Mouse (Mus musculus) limb, embryonic 15.5 days (tissue): ENCODE data around the gene Olfm2. TPM values are rescaled to one million over a fixed set of nuclear protein-coding genes. Genes with fewer than 3 reads are reported as not detected.
"Not testable (repeated sequence)": the region's sequence is repeated elsewhere in the genome, so short reads cannot be mapped to it uniquely, and the experiment has no call there.

Experiments used
- ATAC-seq: fragments of 200-750 bp; cut with Nextera tagmentation; 2 replicates; pipeline ENCODE4 v1.8.0; 2017; ENCODE audit warnings: low read depth, moderate TSS enrichment; ENCODE audit not compliant: insufficient number of reproducible peaks, low FRiP score, low TSS enrichment
- H3K27ac ChIP-seq: fragments of 300-500 bp; sonication (generic); 2 replicates; pipeline ENCODE4 v1.5.1; 2015; ENCODE audit warnings: moderate library complexity, mild to moderate bottlenecking, inconsistent platforms
- H3K27me3 ChIP-seq: fragments of 300-500 bp; sonication (generic); 2 replicates; pipeline ENCODE4 v1.6.1; 2015; ENCODE audit warnings: inconsistent platforms
- H3K36me3 ChIP-seq: fragments of 300-500 bp; sonication (generic); 2 replicates; pipeline ENCODE4 v1.6.1; 2015; ENCODE audit warnings: inconsistent platforms
- H3K4me1 ChIP-seq: fragments of 300-500 bp; sonication (generic); 2 replicates; pipeline ENCODE4 v1.6.1; 2015; ENCODE audit warnings: inconsistent platforms
- H3K4me2 ChIP-seq: fragments of 300-500 bp; sonication (generic); 2 replicates; pipeline ENCODE4 v1.6.1; 2015; ENCODE audit warnings: mild to moderate bottlenecking, inconsistent platforms
- H3K4me3 ChIP-seq: fragments of 300-500 bp; sonication (generic); 2 replicates; pipeline ENCODE4 v1.5.1; 2015; ENCODE audit warnings: mild to moderate bottlenecking, inconsistent platforms
- H3K9ac ChIP-seq: fragments of 300-500 bp; sonication (generic); 2 replicates; pipeline ENCODE4 v1.6.1; 2015; ENCODE audit warnings: inconsistent platforms
- H3K9me3 ChIP-seq: fragments of 300-500 bp; sonication (generic); 2 replicates; pipeline ENCODE4 v1.6.1; 2016; ENCODE audit warnings: inconsistent platforms
- WGBS: fragments of 180-500 bp; shearing (Covaris S2); methylation state at CpG from one replicate; pipeline ENCODE4 v1.1.7; 2015; 5-methylcytosine and 5-hydroxymethylcytosine counted together
- polyA plus RNA-seq: library from polyadenylated mRNA; unstranded; fragments of >200 nt; fragmentation: Nextera tagmentation; extraction: Ambion mirVana; gene quantifications from 2 replicates; pipeline ENCODE4 v1.2.1, GENCODE M21; 2015

Olfm2 gene
- polyA plus RNA-seq, 1 experiment from 2014 or later: 9.3 TPM

DNA sequence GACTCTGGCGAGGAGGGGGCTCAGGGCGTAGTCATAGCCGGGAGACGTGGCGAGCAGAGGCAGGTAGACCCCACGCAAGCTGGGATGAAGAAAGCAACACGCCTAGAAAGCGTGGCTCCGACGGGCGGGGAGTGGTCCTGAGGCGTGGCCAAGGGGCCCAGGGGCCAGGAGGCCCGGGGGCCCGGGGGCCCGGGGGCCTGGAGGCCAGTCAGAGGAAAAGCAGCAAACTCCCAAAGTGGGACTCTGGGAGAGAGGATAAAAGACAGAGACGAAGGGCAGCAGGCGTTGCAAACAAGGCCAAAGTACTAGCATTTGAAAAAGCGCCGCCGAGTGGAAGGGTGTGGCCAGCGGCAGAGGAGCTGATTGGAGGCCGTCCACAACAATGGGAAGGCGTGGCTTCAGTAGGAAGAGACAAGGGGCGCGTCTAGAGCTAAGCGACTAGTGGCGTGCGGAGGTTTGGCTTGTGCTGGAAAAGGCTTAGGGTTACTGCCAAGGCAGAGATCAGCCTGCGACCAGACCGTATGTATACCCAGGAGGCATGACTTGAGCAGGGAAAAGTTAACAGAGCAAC lies 103.2 kb downstream of the Olfm2 start:
- H3K4me3 ChIP-seq: peak overlapping the region; percentile 84
- peak overlapping the region; percentile 81 for H3K9ac ChIP-seq
- H3K4me1 ChIP-seq: peaks cover 33% of the 10 kb centered on the region
- peaks cover 38% of the 10 kb centered on the region for H3K36me3 ChIP-seq
- H3K27me3 ChIP-seq: no peaks in the 10 kb centered on the region
- peak overlapping the region; percentile 95 for H3K27ac ChIP-seq
- ATAC-seq: peak; percentile 72
- under 1% methylated on average over 30 of the region's 30 CpGs for WGBS
- H3K9me3 ChIP-seq: no peaks in the 10 kb centered on the region
- peak overlapping the region; percentile 94 for H3K4me2 ChIP-seq

DNA sequence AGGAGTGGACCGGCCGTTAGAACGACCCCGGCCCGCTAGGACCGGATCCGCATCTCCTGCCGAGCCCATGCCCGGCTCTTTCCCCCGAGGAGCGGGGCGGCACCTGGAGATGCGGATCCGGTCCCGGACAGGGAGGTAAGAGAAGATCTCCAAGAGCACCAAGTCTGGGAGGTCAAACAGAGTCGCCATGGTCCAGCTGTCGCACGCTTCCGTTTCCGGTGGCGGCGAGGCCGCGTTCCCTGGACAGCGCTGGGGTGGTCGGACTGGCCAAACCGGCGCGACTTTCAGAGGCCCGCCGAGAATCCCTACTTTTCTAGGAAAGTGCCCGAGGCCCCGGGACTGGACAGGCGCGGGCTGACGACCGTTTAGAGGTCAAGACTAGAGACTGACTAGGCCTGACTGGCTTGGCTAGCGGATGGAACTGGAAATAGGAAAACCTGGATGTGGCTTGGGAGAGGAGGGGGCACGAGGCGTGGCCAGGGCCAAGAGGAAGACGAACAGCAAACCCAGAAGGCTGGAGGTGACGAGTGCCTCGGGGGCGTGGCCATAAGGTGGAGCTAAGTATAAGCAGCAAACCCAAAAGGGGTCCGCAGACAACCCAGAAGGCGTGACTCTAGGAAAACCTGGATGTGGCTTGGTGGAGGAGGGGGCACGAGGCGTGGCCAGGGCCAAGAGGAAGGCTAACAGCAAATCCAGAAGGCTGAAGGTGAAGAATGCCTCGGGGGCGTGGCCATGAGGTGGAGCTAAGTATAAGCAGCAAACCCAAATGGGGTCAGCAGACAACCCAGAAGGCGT lies 103.9 kb downstream of the Olfm2 start, which contains the start of gene Ubl5:
Gene Ubl5, plus strand, starts transcription at position 778 of the 795 bp plus-strand sequence.
- peak within 1 kb of the TSS; percentile 84 for H3K4me3 ChIP-seq
- peak within 1 kb of the TSS; percentile 94 for H3K4me2 ChIP-seq
- H3K27ac ChIP-seq: peak within 1 kb of the TSS; percentile 95
- WGBS: under 1% methylated on average over 50 of the region's 51 CpGs
- H3K36me3 ChIP-seq: peaks cover 35% of the 10 kb centered on the region
- peak; percentile 94 for ATAC-seq
- H3K9ac ChIP-seq: peak within 1 kb of the TSS; percentile 81
- no peaks in the 10 kb centered on the region for H3K9me3 ChIP-seq
- no peaks in the 10 kb centered on the region for H3K27me3 ChIP-seq
- H3K4me1 ChIP-seq: peaks cover 33% of the 10 kb centered on the region

DNA sequence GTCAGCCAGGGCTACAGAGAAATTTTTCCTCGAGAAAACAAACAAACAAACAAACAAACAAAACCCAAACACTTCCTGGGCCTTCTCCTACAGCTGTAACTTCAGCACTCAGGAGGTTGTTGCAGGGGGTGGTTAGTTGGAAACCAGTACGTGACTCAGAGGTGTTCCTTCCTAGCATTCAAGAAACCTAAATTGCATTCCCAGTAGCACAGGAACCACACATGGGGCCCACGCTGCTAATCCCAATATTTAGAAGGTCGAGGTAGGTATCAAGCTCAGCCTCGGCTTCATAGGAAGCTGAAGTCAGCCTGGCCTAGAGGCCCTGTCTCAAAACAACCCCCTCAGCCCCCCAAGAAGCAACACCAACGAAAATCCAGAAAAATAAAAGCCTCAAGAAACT lies 104.6 kb downstream of the Olfm2 start:
- H3K4me2 ChIP-seq: peak overlapping the region; percentile 94
- 13% methylated on average over 6 of the region's 6 CpGs for WGBS
- no peak for ATAC-seq
- peak overlapping the region; percentile 81 for H3K9ac ChIP-seq
- peaks cover 28% of the 10 kb centered on the region for H3K36me3 ChIP-seq
- peak overlapping the region; percentile 84 for H3K4me3 ChIP-seq
- peaks cover 33% of the 10 kb centered on the region for H3K4me1 ChIP-seq
- no peak overlapping the region; the same call in 1 of the 2 replicates for H3K27ac ChIP-seq
- H3K9me3 ChIP-seq: no peaks in the 10 kb centered on the region
- no peaks in the 10 kb centered on the region for H3K27me3 ChIP-seq

DNA sequence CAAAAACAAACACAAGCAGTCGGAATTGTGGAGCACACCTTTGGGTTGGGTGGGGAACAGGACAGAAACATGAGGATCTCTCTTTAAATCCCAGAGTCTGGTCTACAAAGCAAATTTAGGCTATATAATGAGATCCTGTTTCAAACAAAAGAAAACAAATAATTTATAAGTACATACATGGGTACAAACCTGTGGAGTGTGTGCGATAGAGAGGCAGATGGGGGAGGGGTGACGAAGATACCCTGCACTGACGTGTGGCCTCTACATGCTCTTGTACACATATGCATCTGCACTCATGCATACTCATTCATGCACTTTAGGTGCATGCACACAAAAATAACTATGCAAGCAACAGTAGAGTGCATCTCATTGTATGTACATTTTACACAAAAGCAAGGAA lies 106.7 kb downstream of the Olfm2 start:
- no peaks in the 10 kb centered on the region for H3K27me3 ChIP-seq
- no peak overlapping the region for H3K4me2 ChIP-seq
- no peak overlapping the region for H3K4me3 ChIP-seq
- no peak overlapping the region for H3K27ac ChIP-seq
- H3K4me1 ChIP-seq: peaks cover 24% of the 10 kb centered on the region
- 90% methylated on average over 4 of the region's 4 CpGs for WGBS
- no peak for ATAC-seq
- peaks cover 29% of the 10 kb centered on the region for H3K36me3 ChIP-seq
- H3K9ac ChIP-seq: no peak overlapping the region
- H3K9me3 ChIP-seq: no peaks in the 10 kb centered on the region

DNA sequence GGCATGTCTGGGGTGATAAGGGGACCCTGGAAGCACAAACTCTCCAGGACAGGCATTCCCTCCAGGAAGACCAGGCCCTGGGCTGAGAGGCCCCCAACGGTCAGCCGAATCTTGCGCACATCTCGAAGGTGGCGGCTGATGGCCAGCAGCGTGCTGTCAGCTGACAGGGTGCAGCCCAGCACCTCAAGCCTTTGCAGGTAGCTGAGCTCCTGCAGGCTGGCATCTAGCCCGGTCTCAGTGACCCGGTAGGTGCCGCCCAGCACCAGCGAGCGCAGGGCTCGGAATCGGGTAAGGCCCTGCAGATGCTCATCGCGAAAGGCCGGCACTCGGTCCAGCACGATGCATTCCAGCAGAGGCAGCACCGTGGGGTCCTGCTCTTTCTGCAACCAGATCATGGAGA lies 107.6 kb downstream of the Olfm2 start:
- ATAC-seq: no peak
- H3K27ac ChIP-seq: no peak overlapping the region
- 94% methylated on average over 19 of the region's 19 CpGs for WGBS

DNA sequence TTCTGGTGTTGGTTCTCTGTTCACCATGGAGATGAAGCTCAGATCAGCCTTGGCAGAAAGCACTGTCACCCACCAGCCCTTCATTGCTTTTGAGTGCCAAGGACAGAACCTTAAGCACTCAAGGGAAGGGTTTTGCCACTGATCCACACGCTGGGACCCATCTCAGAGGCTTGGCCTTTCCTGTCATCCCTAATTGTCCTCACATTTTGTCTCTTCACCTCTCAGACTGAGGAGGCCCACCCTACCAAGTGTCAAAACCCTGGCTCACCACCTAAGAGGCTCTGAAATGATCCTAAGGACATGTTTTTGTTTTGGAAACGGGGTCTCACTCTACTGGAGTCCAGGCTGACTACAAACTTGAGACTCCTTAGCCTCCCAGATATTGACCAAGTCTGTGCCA lies 109.4 kb downstream of the Olfm2 start:
- H3K36me3 ChIP-seq: peaks cover 29% of the 10 kb centered on the region
- no peak overlapping the region for H3K9ac ChIP-seq
- no peak overlapping the region for H3K4me2 ChIP-seq
- no peak overlapping the region for H3K27ac ChIP-seq
- WGBS: 84% methylated on average over 2 of the region's 2 CpGs
- peaks cover 11% of the 10 kb centered on the region; the same call in 1 of the 2 replicates for H3K4me1 ChIP-seq
- no peaks in the 10 kb centered on the region for H3K9me3 ChIP-seq
- no peak overlapping the region for H3K4me3 ChIP-seq
- ATAC-seq: no peak
- H3K27me3 ChIP-seq: no peaks in the 10 kb centered on the region

More for the DNA sequence above, 107.6 kb downstream of the Olfm2 start:
- Histone ChIP-seq H3K4me1 (peaks cover 18% of the 10 kb centered on the region), H3K9ac (no peak overlapping the region), H3K4me2 (no peak overlapping the region), H3K4me3 (no peak overlapping the region), H3K36me3 (peaks cover 29% of the 10 kb centered on the region), H3K9me3 (no peaks in the 10 kb centered on the region), H3K27me3 (no peaks in the 10 kb centered on the region)

DNA sequence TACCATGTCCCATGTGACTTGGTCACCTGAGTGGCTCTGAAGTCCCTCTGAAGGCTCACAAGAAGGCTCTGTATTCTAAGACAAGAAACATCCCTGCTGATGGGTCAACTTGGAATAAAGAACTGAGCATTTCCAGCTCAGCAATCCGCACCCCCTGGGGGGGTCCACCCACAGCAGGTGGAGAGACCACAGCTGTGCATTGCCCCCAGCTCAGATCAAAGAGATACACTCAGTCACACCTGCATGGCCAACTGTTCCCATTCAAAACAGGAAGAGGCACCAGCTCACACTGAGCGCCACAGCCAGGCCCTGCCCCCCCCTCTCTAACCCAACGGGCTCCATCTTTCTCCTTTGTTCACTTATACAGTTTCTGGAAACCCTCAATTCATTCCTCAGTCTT lies 109.9 kb downstream of the Olfm2 start:
- Histone ChIP-seq H3K4me2 (no peak overlapping the region), H3K9me3 (no peaks in the 10 kb centered on the region), H3K36me3 (peaks cover 29% of the 10 kb centered on the region), H3K27me3 (no peaks in the 10 kb centered on the region), H3K4me1 (peaks cover 6% of the 10 kb centered on the region; the same call in 1 of the 2 replicates), H3K4me3 (no peak overlapping the region), H3K27ac (no peak overlapping the region), H3K9ac (no peak overlapping the region)
- 59% methylated on average over 3 of the region's 3 CpGs for WGBS
- ATAC-seq: no peak

DNA sequence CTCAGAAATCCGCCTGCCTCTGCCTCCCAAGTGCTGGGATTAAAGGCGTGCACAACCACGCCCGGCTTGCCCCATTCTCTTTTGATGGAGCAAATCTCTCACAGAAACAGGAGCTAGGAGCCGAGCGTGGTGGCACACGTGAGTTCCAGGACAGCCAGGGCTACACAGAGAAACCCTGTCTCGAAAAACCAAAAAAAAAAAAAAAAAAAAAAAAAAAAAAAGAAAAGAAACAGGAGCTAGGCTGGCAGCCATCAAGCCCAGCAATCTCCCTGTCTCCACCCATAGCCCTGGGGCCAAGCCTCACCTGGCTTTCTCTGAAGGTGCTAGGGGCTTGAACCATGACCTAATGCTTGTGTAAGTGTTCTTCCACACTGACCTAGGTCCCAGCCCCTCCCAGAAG lies 110.5 kb downstream of the Olfm2 start:
- WGBS: 91% methylated on average over 8 of the region's 8 CpGs
- not testable (repeated sequence) for H3K27ac ChIP-seq, ATAC-seq, H3K4me1 ChIP-seq, H3K4me3 ChIP-seq, H3K4me2 ChIP-seq, H3K9me3 ChIP-seq, H3K27me3 ChIP-seq, H3K9ac ChIP-seq
- peaks cover 31% of the 10 kb centered on the region for H3K36me3 ChIP-seq

DNA sequence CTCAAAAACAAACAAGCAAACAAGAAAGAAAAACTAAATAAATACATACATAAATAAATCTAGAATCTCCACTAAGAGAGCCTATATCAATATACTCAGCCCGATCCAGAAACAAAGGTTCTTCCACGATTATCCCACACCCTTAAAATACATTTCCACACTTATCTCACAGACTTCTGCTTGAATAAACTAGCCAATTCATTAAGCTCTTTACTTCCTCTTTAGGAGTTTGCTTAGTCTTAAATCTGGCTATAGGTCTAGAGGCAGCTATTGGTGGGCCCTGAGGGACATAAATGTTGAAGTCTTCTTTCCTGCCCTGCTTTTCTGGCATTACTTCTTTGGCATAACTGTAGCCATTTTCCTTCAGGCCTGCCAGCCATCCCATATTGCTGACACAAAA lies 114.8 kb downstream of the Olfm2 start:
- ATAC-seq: no peak
- Histone ChIP-seq H3K9me3 (no peaks in the 10 kb centered on the region), H3K4me2 (no peak overlapping the region), H3K4me3 (no peak overlapping the region), H3K27me3 (no peaks in the 10 kb centered on the region), H3K36me3 (peaks cover 12% of the 10 kb centered on the region), H3K27ac (no peak overlapping the region), H3K9ac (no peak overlapping the region), H3K4me1 (no peaks in the 10 kb centered on the region)
- WGBS: 98% methylated on average over 2 of the region's 2 CpGs

Other genes with a start within 250 kb of the Olfm2 start
- gene Zfp266, start 224.9 kb downstream of the Olfm2 start, polyA plus RNA-seq: 93.6 and 110 TPM in 2 replicates
- 16.8 and 18.9 TPM in 2 replicates for gene Zfp846, start 165.1 kb downstream of the Olfm2 start, polyA plus RNA-seq
- gene Ubl5, start 103.5 kb downstream of the Olfm2 start, polyA plus RNA-seq: 332 and 370 TPM in 2 replicates
- 19.2 and 20.0 TPM in 2 replicates for gene Fbxl12, start 101.6 kb downstream of the Olfm2 start, polyA plus RNA-seq
- 43.7 and 46.7 TPM in 2 replicates for gene Pin1, start 94.3 kb downstream of the Olfm2 start, polyA plus RNA-seq
- 8.0 and 15.3 TPM in 2 replicates for gene Col5a3, start 68.7 kb upstream of the Olfm2 start, polyA plus RNA-seq
- gene Rdh8, start 72.2 kb upstream of the Olfm2 start, polyA plus RNA-seq: not detected in 2 replicates
- 9.5 and 11.8 TPM in 2 replicates for gene A230050P20Rik, start 122.3 kb upstream of the Olfm2 start, polyA plus RNA-seq
- gene Angptl6, start 133.4 kb upstream of the Olfm2 start, polyA plus RNA-seq: 4.6 and 5.0 TPM in 2 replicates
- 86.9 and 88.6 TPM in 2 replicates for gene Ppan, start 141.8 kb upstream of the Olfm2 start, polyA plus RNA-seq
- gene Eif3g, start 152.3 kb upstream of the Olfm2 start, polyA plus RNA-seq: 303 and 319 TPM in 2 replicates
- 79.7 and 82.3 TPM in 2 replicates for gene Dnmt1, start 213.5 kb upstream of the Olfm2 start, polyA plus RNA-seq
- gene S1pr2, start 230.4 kb upstream of the Olfm2 start, polyA plus RNA-seq: 62.0 and 65.1 TPM in 2 replicates